ENCODE assay signal across 9 mouse cellular contexts in genomic region chr2:163253248-163254099, GRCm38 (mm10). TPM values are rescaled to one million over a fixed set of nuclear protein-coding genes. Genes with fewer than 3 reads are reported as not detected.
A peak's percentile ranks its signal among the peaks of the same experiment; 100 is the strongest.
DNase-seq lines count a peak whose midpoint lies in the region; ATAC-seq and TF ChIP-seq lines count a peak whose summit lies in the region.
"Had no signal": no experiment of that assay in that cellular context is flagged by ENCODE, and none has a peak within 500 bp of the region (broad histone marks: within the 10 kb centered on the region; RNA-seq: fewer than 3 reads in every experiment).

No protein-coding gene starts in this region.

- no peaks in the 10 kb centered on the region for H3K36me3 ChIP-seq in kidney, postnatal 0 days (ENCODE audit: insufficient read depth, low read length)
- H3K36me3 ChIP-seq in kidney, embryonic 15.5 days: no peaks in the 10 kb centered on the region
- H3K36me3 ChIP-seq in intestine, embryonic 16.5 days (ENCODE audit: control insufficient read depth, insufficient read depth, low read length): no peaks in the 10 kb centered on the region
- H3K36me3 ChIP-seq in stomach, embryonic 14.5 days (ENCODE audit: control insufficient read depth, insufficient read depth, low read length): no peaks in the 10 kb centered on the region

- TF ChIP-seq POLR2A in cerebellum, adult 2 months (IDR thresholded peaks at IDR 0.05; ENCODE audit: borderline replicate concordance, insufficient read depth, low read length): no peak

- no peaks in the 10 kb centered on the region for H3K27me3 ChIP-seq in kidney, postnatal 0 days (ENCODE audit: insufficient read depth, low read length)
- H3K27me3 ChIP-seq in kidney, embryonic 15.5 days: 0 out of 2 replicates have a peak, but pooled peaks cover 7% of the 10 kb centered on the region
- no peaks in the 10 kb centered on the region for H3K27me3 ChIP-seq in intestine, embryonic 16.5 days (replicated peaks; ENCODE audit: control insufficient read depth, insufficient read depth, low read length)
- no peaks in the 10 kb centered on the region for H3K27me3 ChIP-seq in stomach, embryonic 14.5 days (ENCODE audit: control insufficient read depth, insufficient read depth, low read length)
- no peaks in the 10 kb centered on the region for H3K27me3 ChIP-seq in cerebellum, adult 2 months (ENCODE audit: control insufficient read depth, insufficient read depth, low read length)

- WGBS in kidney, postnatal 0 days: 44% methylated on average over 22 of the region's 22 CpGs
- WGBS in kidney, embryonic 15.5 days: 52% methylated on average over 22 of the region's 22 CpGs
- WGBS in intestine, embryonic 16.5 days: 61% methylated on average over 22 of the region's 22 CpGs
- 60% methylated on average over 22 of the region's 22 CpGs for WGBS in stomach, embryonic 14.5 days
- 89% methylated on average over 22 of the region's 22 CpGs for WGBS in cerebellum, adult 2 months

- no peaks in the 10 kb centered on the region for H3K9me3 ChIP-seq in kidney, postnatal 0 days (replicated peaks; ENCODE audit: low read length)
- H3K9me3 ChIP-seq in kidney, embryonic 15.5 days (replicated peaks): no peaks in the 10 kb centered on the region
- no peaks in the 10 kb centered on the region for H3K9me3 ChIP-seq in intestine, embryonic 16.5 days (ENCODE audit: control insufficient read depth, low read length)
- H3K9me3 ChIP-seq in stomach, embryonic 14.5 days (ENCODE audit: control insufficient read depth, low read depth, low read length): no peaks in the 10 kb centered on the region

- peak; percentile 25 for DNase-seq in kidney, postnatal 0 days (ENCODE audit: low spot score)
- DNase-seq in T-cell, adult 2 months (ENCODE audit: low spot score): peak; percentile 63
- no peak for DNase-seq in c-Kit-positive CD71-positive TER-119-positive erythroid progenitor cells, embryonic 14.5 days (ENCODE audit: low spot score)
- DNase-seq in heart, adult 9 months (ENCODE audit: low spot score in 2 of 2): no peak
- DNase-seq in cerebellum, adult 2 months: no peak
- DNase-seq: right cerebral cortex, adult 18-20 months had no signal

- H3K27ac ChIP-seq in kidney, postnatal 0 days: no peak overlapping the region
- no peak overlapping the region for H3K27ac ChIP-seq in kidney, embryonic 15.5 days
- H3K27ac ChIP-seq in intestine, embryonic 16.5 days (ENCODE audit: low read length): no peak overlapping the region
- peak overlapping the region; percentile 22; the same call in 1 of the 2 replicates for H3K27ac ChIP-seq in stomach, embryonic 14.5 days (ENCODE audit: low read length)
- no peak overlapping the region for H3K27ac ChIP-seq in cerebellum, adult 2 months (ENCODE audit: insufficient read depth, low read length)

- ATAC-seq in kidney, postnatal 0 days (replicated peaks; ENCODE audit: low FRiP score, low read depth): no peak
- no peak for ATAC-seq in kidney, embryonic 15.5 days (replicated peaks; ENCODE audit: low FRiP score)
- peak; percentile 40; the same call in 1 of the 2 replicates for ATAC-seq in intestine, embryonic 16.5 days
- ATAC-seq in stomach, embryonic 14.5 days (ENCODE audit: insufficient number of reproducible peaks, insufficient read depth, low FRiP score, low read depth): no peak

- no peak for TF ChIP-seq CTCF in kidney, postnatal 0 days (IDR thresholded peaks at IDR 0.05; ENCODE audit: low read depth)
- TF ChIP-seq CTCF in cerebellum, adult 2 months (IDR thresholded peaks at IDR 0.05; ENCODE audit: borderline replicate concordance, insufficient read depth, low read depth, low read length): no peak

- H3K4me2 ChIP-seq in kidney, postnatal 0 days (ENCODE audit: low read length): peak overlapping the region; percentile 7; the same call in 1 of the 2 replicates
- no peak overlapping the region for H3K4me2 ChIP-seq in kidney, embryonic 15.5 days
- H3K4me2 ChIP-seq in intestine, embryonic 16.5 days (ENCODE audit: low read depth, low read length): no peak overlapping the region
- no peak overlapping the region for H3K4me2 ChIP-seq in stomach, embryonic 14.5 days (replicated peaks; ENCODE audit: low read depth, low read length)

- H3K4me3 ChIP-seq in kidney, postnatal 0 days (replicated peaks; ENCODE audit: low read depth, low read length): no peak overlapping the region
- no peak overlapping the region for H3K4me3 ChIP-seq in kidney, embryonic 15.5 days (replicated peaks)
- no peak overlapping the region for H3K4me3 ChIP-seq in intestine, embryonic 16.5 days (ENCODE audit: low read length)
- H3K4me3 ChIP-seq in stomach, embryonic 14.5 days (ENCODE audit: low read depth, low read length): no peak overlapping the region
- H3K4me3 ChIP-seq in cerebellum, adult 2 months (replicated peaks; ENCODE audit: insufficient read depth, low read depth, low read length): no peak overlapping the region

- no peaks in the 10 kb centered on the region for H3K4me1 ChIP-seq in kidney, postnatal 0 days (replicated peaks; ENCODE audit: insufficient read depth, low read length)
- peaks cover 9% of the 10 kb centered on the region for H3K4me1 ChIP-seq in kidney, embryonic 15.5 days
- peaks cover 5% of the 10 kb centered on the region; the same call in 1 of the 2 replicates for H3K4me1 ChIP-seq in intestine, embryonic 16.5 days (ENCODE audit: control insufficient read depth, insufficient read depth, low read length)
- 0 out of 2 replicates have a peak, but pooled peaks cover 4% of the 10 kb centered on the region for H3K4me1 ChIP-seq in stomach, embryonic 14.5 days (ENCODE audit: control insufficient read depth, insufficient read depth, low read length)
- no peaks in the 10 kb centered on the region; the same call in 1 of the 2 replicates for H3K4me1 ChIP-seq in cerebellum, adult 2 months (ENCODE audit: control insufficient read depth, insufficient read depth, low read length)

- no peak overlapping the region for H3K9ac ChIP-seq in kidney, postnatal 0 days (ENCODE audit: low read depth, low read length)
- no peak overlapping the region for H3K9ac ChIP-seq in kidney, embryonic 15.5 days
- no peak overlapping the region for H3K9ac ChIP-seq in intestine, embryonic 16.5 days (ENCODE audit: low read depth, low read length)
- no peak overlapping the region for H3K9ac ChIP-seq in stomach, embryonic 14.5 days (replicated peaks; ENCODE audit: low read depth, low read length)

RNA-seq across cellular contexts. Expression of gene Tox2, which starts 50.5 kb away (rescaled TPM):
- polyA plus RNA-seq in kidney, postnatal 0 days (2015; fragmentation: Nextera tagmentation; extraction: Ambion mirVana): 0.61 and 1.1 TPM in 2 replicates
- 1.7 and 2.7 TPM in 2 replicates for polyA plus RNA-seq in kidney, embryonic 15.5 days (2015; fragmentation: Nextera tagmentation; extraction: Ambion mirVana)
- 5.6 and 5.7 TPM in 2 replicates for polyA plus RNA-seq in intestine, embryonic 16.5 days (2015; fragmentation: Nextera tagmentation; extraction: Ambion mirVana)
- polyA plus RNA-seq in stomach, embryonic 14.5 days (2014; fragmentation: Nextera tagmentation; extraction: Ambion mirVana): 5.6 and 7.1 TPM in 2 replicates
- polyA plus RNA-seq in cerebellum, adult 2 months (2012; rRNA removed): 23.6 and 27.3 TPM in 2 replicates

Comparison
In these comparisons a context has a peak if more than half of its experiments do, and no peak if none do; other contexts are left out.
1. DNase-seq: peak in kidney, postnatal 0 days (single experiment) and T-cell, adult 2 months (single experiment); none in c-Kit-positive CD71-positive TER-119-positive erythroid progenitor cells, embryonic 14.5 days (single experiment), heart, adult 9 months (0 of 2) and cerebellum, adult 2 months (0 of 2).